Mouse (Mus musculus): ENCODE measurements around the gene Ece1. TPM values are rescaled to one million over a fixed set of nuclear protein-coding genes. Genes with fewer than 3 reads are reported as not detected.

Ece1 gene
- polyA plus RNA-seq, 1 experiment = 33.7 TPM

DNA sequence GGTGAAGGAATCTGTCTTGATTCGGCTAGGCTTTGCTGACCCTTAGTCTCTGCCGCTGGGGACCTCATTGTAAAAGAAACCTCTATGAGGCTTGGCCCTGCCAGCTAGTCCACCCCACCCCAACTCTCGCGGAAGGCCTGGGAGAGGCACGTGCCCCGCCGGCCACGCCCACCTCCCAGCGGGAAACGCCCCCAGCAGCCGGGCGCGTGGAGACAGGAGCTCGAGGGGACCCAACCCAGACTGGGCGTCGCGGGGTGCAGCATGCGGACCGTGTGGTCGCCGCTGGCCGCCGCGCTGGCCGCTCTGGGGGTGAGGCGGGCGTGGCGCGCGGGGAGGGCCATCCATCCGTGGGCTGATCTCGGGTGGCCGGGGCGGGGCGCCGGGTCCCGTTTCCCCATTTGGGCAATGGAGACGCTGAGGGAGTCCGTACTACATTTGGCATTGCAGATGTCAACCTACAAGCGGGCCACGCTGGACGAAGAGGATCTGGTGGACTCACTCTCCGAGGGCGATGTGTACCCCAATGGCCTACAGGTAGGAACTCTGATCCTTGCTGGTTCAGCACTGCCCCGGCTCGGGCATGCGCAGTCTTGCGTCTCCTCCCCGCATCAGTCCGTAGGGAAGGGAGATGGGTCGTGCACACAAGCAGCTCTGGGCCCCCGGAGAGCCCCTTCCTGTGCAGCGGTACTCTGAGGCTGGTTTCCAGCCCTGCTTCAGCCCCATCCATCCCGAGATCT, 51.5 kb downstream of the Ece1 start:
- Histone ChIP-seq H3K27me3 (replicated peaks; ENCODE audit: control insufficient read depth, insufficient read depth, low read length) (no peaks in the 10 kb centered on the region), H3K36me3 (ENCODE audit: control insufficient read depth, insufficient read depth, low read length) (no peaks in the 10 kb centered on the region), H3K4me3 (ENCODE audit: insufficient read depth, low read depth, low read length) (peak overlapping the region; percentile 59), H3K4me1 (ENCODE audit: control insufficient read depth, insufficient read depth, low read length) (no peaks in the 10 kb centered on the region), H3K27ac (ENCODE audit: insufficient read depth, low read depth, low read length) (no peak overlapping the region)
- 4% methylated on average over 54 of the region's 54 CpGs for WGBS
- TF ChIP-seq CTCF (conservative IDR thresholded peaks at IDR 0.05; ENCODE audit: insufficient read depth, insufficient read length, low read depth, low read length) = no peak
- no peak for TF ChIP-seq POLR2A (IDR thresholded peaks at IDR 0.05; ENCODE audit: low read depth, low read length)
- DNase-seq = peak; percentile 81

DNA sequence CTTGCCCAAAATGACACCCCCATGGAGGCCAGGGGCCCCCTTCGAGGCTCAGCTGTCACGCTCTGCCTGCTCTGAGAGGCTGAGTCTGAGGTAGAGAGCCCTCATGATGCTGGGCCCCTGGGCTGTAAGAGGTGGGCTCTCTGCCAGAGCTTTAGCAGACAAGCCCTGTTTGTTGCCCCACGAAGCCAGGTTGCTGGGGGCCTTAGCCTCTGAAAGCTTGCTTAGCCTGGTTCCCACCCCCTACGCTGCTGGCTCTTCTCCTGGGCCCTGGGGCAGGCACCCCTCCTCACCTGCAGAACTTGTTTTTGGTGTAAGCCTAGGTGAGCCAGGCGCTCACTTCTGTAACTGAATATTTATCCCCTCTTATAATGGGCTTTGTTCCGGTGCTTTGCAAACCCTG, 55.6 kb downstream of the Ece1 start:
- no peaks in the 10 kb centered on the region for H3K27me3 ChIP-seq (replicated peaks; ENCODE audit: control insufficient read depth, insufficient read depth, low read length)
- H3K4me3 ChIP-seq (ENCODE audit: insufficient read depth, low read depth, low read length) = no peak overlapping the region
- H3K4me1 ChIP-seq (ENCODE audit: control insufficient read depth, insufficient read depth, low read length) = no peaks in the 10 kb centered on the region; the same call in 1 of the 2 replicates
- DNase-seq = no peak
- 58% methylated on average over 6 of the region's 6 CpGs for WGBS
- no peak overlapping the region for H3K27ac ChIP-seq (ENCODE audit: insufficient read depth, low read depth, low read length)
- TF ChIP-seq CTCF (conservative IDR thresholded peaks at IDR 0.05; ENCODE audit: insufficient read depth, insufficient read length, low read depth, low read length) = no peak
- no peak for TF ChIP-seq POLR2A (IDR thresholded peaks at IDR 0.05; ENCODE audit: low read depth, low read length)
- H3K36me3 ChIP-seq (ENCODE audit: control insufficient read depth, insufficient read depth, low read length) = no peaks in the 10 kb centered on the region

DNA sequence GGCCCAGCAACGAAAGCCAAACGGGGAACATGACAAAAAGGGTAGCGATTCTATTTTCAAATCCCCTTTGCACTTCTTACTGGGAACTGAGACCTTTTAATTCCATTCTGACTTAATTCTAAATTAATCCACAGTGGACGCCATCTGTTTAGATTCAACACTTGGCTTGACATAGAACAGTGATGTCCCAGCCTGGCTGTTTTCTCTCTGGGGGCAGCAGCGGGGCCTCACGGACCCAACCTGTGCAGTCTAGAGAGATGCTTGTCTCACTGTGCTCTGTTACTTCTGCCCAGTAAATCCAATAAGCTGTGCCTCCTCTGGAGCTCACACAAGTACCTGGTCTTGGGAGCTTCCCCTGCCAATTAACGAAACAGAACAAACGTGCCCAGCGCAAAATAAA, 56.5 kb downstream of the Ece1 start:
- Histone ChIP-seq H3K27me3 (replicated peaks; ENCODE audit: control insufficient read depth, insufficient read depth, low read length) (no peaks in the 10 kb centered on the region), H3K4me3 (ENCODE audit: insufficient read depth, low read depth, low read length) (no peak overlapping the region), H3K36me3 (ENCODE audit: control insufficient read depth, insufficient read depth, low read length) (no peaks in the 10 kb centered on the region), H3K4me1 (ENCODE audit: control insufficient read depth, insufficient read depth, low read length) (no peaks in the 10 kb centered on the region; the same call in 1 of the 2 replicates), H3K27ac (ENCODE audit: insufficient read depth, low read depth, low read length) (no peak overlapping the region)
- TF ChIP-seq CTCF (conservative IDR thresholded peaks at IDR 0.05; ENCODE audit: insufficient read depth, insufficient read length, low read depth, low read length) (no peak), POLR2A (IDR thresholded peaks at IDR 0.05; ENCODE audit: low read depth, low read length) (no peak)
- 87% methylated on average over 9 of the region's 9 CpGs for WGBS
- DNase-seq = no peak

DNA sequence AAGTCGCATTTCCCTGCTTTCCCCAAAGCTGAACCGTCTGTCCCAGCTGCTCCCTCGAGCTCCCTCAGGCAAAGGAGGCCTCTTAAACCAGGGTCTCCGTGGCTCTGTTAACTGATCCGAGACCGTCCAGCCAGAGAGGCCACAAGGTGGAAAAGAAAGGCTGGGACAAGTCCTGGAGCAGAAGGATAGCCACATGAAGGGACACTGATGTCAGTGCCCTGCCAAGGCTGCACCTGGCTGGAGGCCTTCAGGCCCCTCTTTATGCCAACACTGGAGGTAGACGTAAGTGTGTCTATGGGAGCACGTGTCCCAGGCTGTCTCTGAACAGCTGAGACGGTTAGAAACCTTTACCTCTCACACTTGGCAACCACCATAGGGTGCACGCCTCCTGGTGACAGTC, 57.1 kb downstream of the Ece1 start:
- Histone ChIP-seq H3K4me3 (ENCODE audit: insufficient read depth, low read depth, low read length) (no peak overlapping the region), H3K36me3 (ENCODE audit: control insufficient read depth, insufficient read depth, low read length) (no peaks in the 10 kb centered on the region), H3K4me1 (ENCODE audit: control insufficient read depth, insufficient read depth, low read length) (no peaks in the 10 kb centered on the region; the same call in 1 of the 2 replicates), H3K27ac (ENCODE audit: insufficient read depth, low read depth, low read length) (no peak overlapping the region; the same call in 1 of the 2 replicates), H3K27me3 (replicated peaks; ENCODE audit: control insufficient read depth, insufficient read depth, low read length) (no peaks in the 10 kb centered on the region)
- no peak for DNase-seq
- TF ChIP-seq CTCF (conservative IDR thresholded peaks at IDR 0.05; ENCODE audit: insufficient read depth, insufficient read length, low read depth, low read length) (no peak), POLR2A (IDR thresholded peaks at IDR 0.05; ENCODE audit: low read depth, low read length) (no peak)
- WGBS = 79% methylated on average over 10 of the region's 10 CpGs

DNA sequence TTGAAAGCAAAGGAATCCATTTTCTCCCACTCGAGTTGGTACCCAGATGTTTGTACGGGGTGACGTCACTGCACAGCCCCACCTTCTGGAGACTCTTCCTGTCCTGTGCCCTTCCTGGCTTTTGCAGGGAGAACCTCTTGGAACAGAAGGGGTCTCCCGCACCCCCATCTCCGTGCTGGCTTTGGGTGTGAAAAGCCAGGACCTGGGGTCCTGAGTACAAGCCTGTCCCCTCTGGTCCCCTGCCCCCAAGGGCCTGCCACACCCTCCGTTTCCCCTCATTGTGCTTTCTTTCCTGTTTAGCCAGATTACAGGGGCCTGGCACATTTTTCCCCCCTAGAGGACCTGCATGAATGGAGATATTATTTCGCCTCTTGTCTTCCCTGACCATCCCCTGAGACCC, 58.0 kb downstream of the Ece1 start:
- peak overlapping the region; percentile 89 for H3K27ac ChIP-seq (ENCODE audit: insufficient read depth, low read depth, low read length)
- no peak for TF ChIP-seq CTCF (conservative IDR thresholded peaks at IDR 0.05; ENCODE audit: insufficient read depth, insufficient read length, low read depth, low read length)
- no peak for TF ChIP-seq POLR2A (IDR thresholded peaks at IDR 0.05; ENCODE audit: low read depth, low read length)
- no peaks in the 10 kb centered on the region for H3K36me3 ChIP-seq (ENCODE audit: control insufficient read depth, insufficient read depth, low read length)
- DNase-seq = peak; percentile 67
- H3K4me3 ChIP-seq (ENCODE audit: insufficient read depth, low read depth, low read length) = no peak overlapping the region
- H3K4me1 ChIP-seq (ENCODE audit: control insufficient read depth, insufficient read depth, low read length) = no peaks in the 10 kb centered on the region; the same call in 1 of the 2 replicates
- WGBS = 70% methylated on average over 7 of the region's 7 CpGs
- no peaks in the 10 kb centered on the region for H3K27me3 ChIP-seq (replicated peaks; ENCODE audit: control insufficient read depth, insufficient read depth, low read length)

DNA sequence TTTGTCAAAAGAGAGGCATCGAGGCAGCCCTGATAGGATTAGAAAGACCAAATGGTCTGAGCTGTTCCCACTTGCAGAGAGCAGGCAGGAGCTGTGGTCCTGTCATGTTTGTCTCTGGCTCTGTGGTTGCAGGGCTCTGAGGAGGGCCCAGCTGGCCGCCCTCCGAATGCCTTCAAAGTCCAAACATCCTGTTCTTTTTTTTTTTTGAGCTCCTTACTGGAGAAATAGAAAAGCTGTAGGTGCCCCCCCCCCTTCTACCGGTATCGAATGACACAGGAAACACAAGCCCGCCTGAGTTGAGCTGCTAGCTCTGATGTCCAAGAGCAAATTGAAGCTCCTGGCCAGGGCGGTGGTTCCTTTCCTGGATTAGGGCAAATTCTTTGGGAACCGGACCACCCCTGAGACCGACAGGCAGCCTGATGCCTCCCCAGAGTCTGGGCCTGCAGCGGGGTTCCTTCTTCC, 58.5 kb downstream of the Ece1 start:
- H3K4me3 ChIP-seq (ENCODE audit: insufficient read depth, low read depth, low read length) = peak overlapping the region; percentile 37; the same call in 1 of the 2 replicates

DNA sequence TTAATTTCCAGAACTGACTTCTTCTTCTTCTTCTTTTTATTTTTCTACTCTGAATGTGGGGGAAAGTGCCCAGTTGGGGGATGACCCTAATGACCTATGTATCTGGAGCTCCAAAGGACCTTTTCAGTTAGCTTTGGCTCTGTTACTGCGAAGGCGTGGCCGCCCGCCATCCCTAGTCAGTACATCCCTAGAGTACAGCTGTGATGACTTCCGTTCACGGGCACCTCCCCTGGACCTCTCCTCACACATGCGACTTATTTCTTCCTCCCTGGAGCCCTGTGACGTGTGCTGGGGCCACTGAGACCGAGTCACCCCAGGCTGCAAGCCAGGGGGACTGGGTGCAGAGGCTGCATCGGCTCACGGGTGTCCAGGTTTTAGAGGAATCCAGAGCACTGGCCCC, 59.5 kb downstream of the Ece1 start:
- WGBS = 71% methylated on average over 11 of the region's 11 CpGs
- no peak for TF ChIP-seq CTCF (conservative IDR thresholded peaks at IDR 0.05; ENCODE audit: insufficient read depth, insufficient read length, low read depth, low read length)
- TF ChIP-seq POLR2A (IDR thresholded peaks at IDR 0.05; ENCODE audit: low read depth, low read length) = no peak
- Histone ChIP-seq H3K4me3 (ENCODE audit: insufficient read depth, low read depth, low read length) (no peak overlapping the region), H3K4me1 (ENCODE audit: control insufficient read depth, insufficient read depth, low read length) (no peaks in the 10 kb centered on the region; the same call in 1 of the 2 replicates), H3K27ac (ENCODE audit: insufficient read depth, low read depth, low read length) (no peak overlapping the region), H3K36me3 (ENCODE audit: control insufficient read depth, insufficient read depth, low read length) (no peaks in the 10 kb centered on the region), H3K27me3 (replicated peaks; ENCODE audit: control insufficient read depth, insufficient read depth, low read length) (no peaks in the 10 kb centered on the region)
- DNase-seq = peak; percentile 46

More for the DNA sequence above, 58.5 kb downstream of the Ece1 start:
- TF ChIP-seq CTCF (conservative IDR thresholded peaks at IDR 0.05; ENCODE audit: insufficient read depth, insufficient read length, low read depth, low read length) (no peak), POLR2A (IDR thresholded peaks at IDR 0.05; ENCODE audit: low read depth, low read length) (no peak)
- Histone ChIP-seq H3K27ac (ENCODE audit: insufficient read depth, low read depth, low read length) (peak overlapping the region; percentile 89), H3K4me1 (ENCODE audit: control insufficient read depth, insufficient read depth, low read length) (no peaks in the 10 kb centered on the region; the same call in 1 of the 2 replicates), H3K36me3 (ENCODE audit: control insufficient read depth, insufficient read depth, low read length) (no peaks in the 10 kb centered on the region), H3K27me3 (replicated peaks; ENCODE audit: control insufficient read depth, insufficient read depth, low read length) (no peaks in the 10 kb centered on the region)
- DNase-seq = peak; percentile 69
- WGBS = 57% methylated on average over 10 of the region's 10 CpGs
